Mouse (Mus musculus) liver, postnatal 0 days (tissue): Measurements from ENCODE around the gene Ap1m2. TPM values are rescaled to one million over a fixed set of nuclear protein-coding genes. Genes with fewer than 3 reads are reported as not detected.

ENCODE experiments used
- ATAC-seq: fragments of 200-750 bp; cut with Nextera tagmentation; 2 replicates; pipeline ENCODE4 v1.8.0; 2017; ENCODE audit warnings: mild to moderate bottlenecking, moderate library complexity
- DNase-seq: peaks from one replicate; pipeline ENCODE4 v3.0.0-alpha.2; 2016
- H3K27ac ChIP-seq: fragments of 300-500 bp; sonication (generic); 2 replicates; pipeline ENCODE4 v1.5.1; 2014; ENCODE audit warnings: antibody characterized with exemption, moderate library complexity, mild to moderate bottlenecking, low read depth
- H3K27me3 ChIP-seq: fragments of 300-500 bp; sonication (generic); 2 replicates; pipeline ENCODE4 v1.6.1; 2014; ENCODE audit warnings: low read length, control low read depth, mixed read lengths; ENCODE audit not compliant: insufficient read depth
- H3K36me3 ChIP-seq: fragments of 300-500 bp; sonication (generic); replicated peaks from 2 replicates; pipeline ENCODE4 v1.6.1; 2014; ENCODE audit warnings: mild to moderate bottlenecking, control low read depth, low read length, moderate library complexity, mixed read lengths; ENCODE audit not compliant: insufficient read depth
- H3K4me1 ChIP-seq: fragments of 300-500 bp; sonication (generic); 2 replicates; pipeline ENCODE4 v1.6.1; 2014; ENCODE audit warnings: antibody characterized with exemption, mild to moderate bottlenecking, control low read depth; ENCODE audit not compliant: insufficient read depth
- H3K4me2 ChIP-seq: fragments of 300-500 bp; sonication (generic); 2 replicates; pipeline ENCODE4 v1.6.1; 2014; ENCODE audit warnings: low read depth, mild to moderate bottlenecking, low read length, moderate library complexity, mixed read lengths
- H3K4me3 ChIP-seq: fragments of 300-500 bp; sonication (generic); 2 replicates; pipeline ENCODE4 v1.5.1; 2014; ENCODE audit warnings: low read depth, low read length
- H3K9ac ChIP-seq: fragments of 300-500 bp; sonication (generic); replicated peaks from 2 replicates; pipeline ENCODE4 v1.6.1; 2014; ENCODE audit warnings: mild to moderate bottlenecking, moderate library complexity
- H3K9me3 ChIP-seq: fragments of 300-500 bp; sonication (generic); 2 replicates; pipeline ENCODE4 v1.6.1; 2016; ENCODE audit warnings: mild to moderate bottlenecking, control low read depth, low read length, mixed read lengths
- CTCF ChIP-seq: sonication (generic); IDR thresholded peaks from 2 replicates; pipeline ENCODE4 v1.5.1; 2016; ENCODE audit warnings: antibody characterized with exemption, low read depth
- EP300 ChIP-seq: IDR thresholded peaks from 2 replicates; pipeline ENCODE4 v1.6.1; 2016; ENCODE audit warnings: antibody characterized with exemption, low read depth, mild to moderate bottlenecking
- WGBS: fragments of 180-500 bp; shearing (Covaris S2); extraction: QIAGEN DNeasy Blood & Tissue Kit; methylation state at CpG from one replicate; pipeline ENCODE4 v1.1.7; 2014; ENCODE audit not compliant: insufficient replicate concordance; 5-methylcytosine and 5-hydroxymethylcytosine counted together
- polyA plus RNA-seq: library from polyadenylated mRNA; unstranded; fragments of >200 nt; fragmentation: Nextera tagmentation; extraction: Ambion mirVana; gene quantifications from 2 replicates; pipeline ENCODE4 v1.2.1, GENCODE M21; 2015

Ap1m2 gene
- polyA plus RNA-seq, 1 experiment from 2014 or later: 0.54 TPM

DNA sequence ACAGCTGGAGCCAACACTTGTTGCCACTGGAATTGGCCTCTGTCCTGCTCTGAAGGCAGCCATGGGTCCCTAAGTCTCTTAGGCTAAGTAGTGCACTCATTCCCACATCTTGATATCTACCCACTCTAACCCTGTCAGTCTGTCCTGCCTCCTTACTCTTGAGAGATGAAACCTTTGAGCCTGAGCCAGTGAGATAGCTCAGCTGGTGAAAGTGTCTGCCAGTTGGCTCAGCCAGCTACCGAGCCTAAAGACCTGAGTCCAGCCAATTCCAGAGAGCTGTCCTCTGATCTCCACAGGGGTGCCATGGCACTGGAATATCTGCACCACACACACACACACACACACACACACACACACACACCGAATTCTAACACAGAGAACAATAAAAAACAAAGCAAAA lies 61.6 kb downstream of the Ap1m2 start:
- 48% methylated on average over 2 of the region's 2 CpGs for WGBS
- peaks cover 49% of the 10 kb centered on the region for H3K27me3 ChIP-seq
- ATAC-seq: no peak

DNA sequence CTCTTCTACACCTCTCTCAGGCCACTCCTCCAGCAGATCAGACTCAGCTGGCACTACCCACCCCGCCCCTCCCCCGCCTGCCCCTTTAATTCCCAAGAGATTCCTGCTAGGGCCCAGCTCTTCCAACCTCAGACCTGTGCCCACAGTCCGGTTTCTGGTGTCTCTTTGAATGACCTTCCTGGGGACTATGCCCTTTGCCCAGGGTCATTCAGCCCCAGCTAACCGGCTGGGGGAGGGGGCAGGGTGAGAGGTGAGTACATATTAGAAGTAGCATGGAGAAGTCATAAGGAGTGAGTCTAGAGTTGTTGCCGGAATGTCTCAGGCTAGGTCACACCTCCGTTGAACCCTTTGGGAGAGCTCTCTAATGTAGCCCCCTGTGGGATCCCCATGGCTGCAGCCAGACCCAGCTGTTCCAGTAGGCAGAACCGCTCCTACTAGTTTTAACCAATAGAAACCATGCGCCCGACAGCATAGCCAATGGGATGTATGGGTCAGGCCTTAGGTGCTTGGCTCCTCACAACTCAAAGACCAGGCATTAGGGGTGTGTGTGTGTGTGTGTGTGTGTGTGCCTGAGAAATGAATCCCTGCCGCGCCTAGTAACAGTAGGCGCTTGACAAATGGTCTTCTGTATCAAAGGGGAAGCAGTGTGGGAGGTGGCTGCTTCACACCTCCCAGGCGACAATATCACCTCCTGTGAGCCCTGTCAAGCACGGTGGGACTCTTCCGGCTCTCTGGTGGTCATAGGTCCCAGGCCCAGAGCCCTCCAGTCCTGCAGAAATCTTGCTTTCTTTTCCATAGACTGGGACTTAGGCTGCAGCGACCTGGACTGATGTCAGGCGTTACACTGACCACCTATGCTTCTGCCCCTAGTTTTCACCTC lies 62.3 kb downstream of the Ap1m2 start:
- H3K4me2 ChIP-seq: no peak overlapping the region
- peak; percentile 80 for ATAC-seq
- 0 out of 2 replicates have a peak overlapping the region, but pooled peaks have one; percentile 11 for H3K27ac ChIP-seq
- 22% methylated on average over 17 of the region's 17 CpGs for WGBS
- H3K9ac ChIP-seq: no peak overlapping the region
- DNase-seq: peak; percentile 54
- no peaks in the 10 kb centered on the region for H3K36me3 ChIP-seq
- H3K4me1 ChIP-seq: peaks cover 18% of the 10 kb centered on the region
- H3K9me3 ChIP-seq: no peaks in the 10 kb centered on the region
- no peak overlapping the region for H3K4me3 ChIP-seq
- no peak for TF ChIP-seq EP300
- TF ChIP-seq CTCF: no peak
- H3K27me3 ChIP-seq: peaks cover 55% of the 10 kb centered on the region

More for the DNA sequence above, 61.6 kb downstream of the Ap1m2 start:
- Histone ChIP-seq H3K4me1 (peaks cover 15% of the 10 kb centered on the region), H3K4me3 (no peak overlapping the region), H3K27ac (no peak overlapping the region), H3K9me3 (no peaks in the 10 kb centered on the region), H3K4me2 (no peak overlapping the region), H3K9ac (no peak overlapping the region), H3K36me3 (no peaks in the 10 kb centered on the region)
- DNase-seq: no peak
- TF ChIP-seq EP300 (no peak), CTCF (no peak)

DNA sequence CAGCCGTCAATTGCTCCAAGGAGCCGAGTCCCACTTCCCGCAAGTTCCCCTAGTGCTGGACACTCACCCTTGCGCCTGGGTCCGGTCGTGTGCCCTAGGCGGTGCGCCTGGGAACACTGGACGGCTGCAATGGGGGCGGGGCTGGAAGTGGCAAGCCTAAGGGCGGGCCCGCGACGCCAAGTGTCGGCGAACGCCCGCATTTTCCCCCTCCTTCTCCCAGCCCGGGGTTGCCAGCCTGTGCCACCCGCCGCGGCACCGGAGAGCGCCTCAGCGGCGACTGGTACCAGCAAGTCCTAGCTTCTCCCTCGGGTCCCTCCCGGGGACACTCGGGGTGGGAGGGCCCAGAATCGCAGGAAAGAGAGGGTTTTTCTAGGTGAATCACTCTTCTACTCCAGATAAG lies 63.8 kb downstream of the Ap1m2 start, which contains the start of gene S1pr5:
Gene S1pr5, minus strand, starts transcription at position 118 of the 400 bp plus-strand sequence.
- 2% methylated on average over 30 of the region's 30 CpGs for WGBS
- ATAC-seq (0 out of 2 replicates have a peak, but pooled peaks have one; percentile 24), DNase-seq (peak; percentile 65)
- no peaks in the 10 kb centered on the region for H3K36me3 ChIP-seq
- H3K4me3 ChIP-seq: peak within 1 kb of the TSS; percentile 28
- H3K4me1 ChIP-seq: peaks cover 26% of the 10 kb centered on the region
- peak within 1 kb of the TSS; percentile 62 for H3K4me2 ChIP-seq
- H3K27ac ChIP-seq: no peak within 1 kb of the TSS
- no peaks in the 10 kb centered on the region for H3K9me3 ChIP-seq
- H3K9ac ChIP-seq: peak within 1 kb of the TSS; percentile 38; the same call in 1 of the 2 replicates
- TF ChIP-seq CTCF: no peak
- TF ChIP-seq EP300: no peak
- peaks cover 71% of the 10 kb centered on the region for H3K27me3 ChIP-seq

DNA sequence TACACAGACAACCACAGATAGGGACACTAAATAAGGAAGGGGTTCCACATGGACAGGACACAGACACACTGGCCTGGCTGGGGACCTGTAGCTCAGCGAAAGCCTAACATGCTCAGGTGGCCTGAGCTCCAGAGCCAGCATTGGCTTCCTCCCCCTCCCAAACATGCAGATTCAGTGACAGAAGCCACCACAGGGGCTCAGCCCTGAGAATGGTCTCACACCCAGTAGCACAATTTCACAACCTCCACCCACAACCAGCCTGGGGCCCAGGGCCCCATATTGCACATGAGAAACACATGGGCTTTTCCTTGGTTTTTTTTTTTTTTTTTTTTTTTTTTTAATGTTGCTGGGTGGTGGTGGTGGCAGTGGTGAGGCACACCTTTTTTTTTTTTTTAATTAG lies 65.8 kb downstream of the Ap1m2 start:
- no peak for ATAC-seq
- no peak for DNase-seq
- no peak overlapping the region for H3K9ac ChIP-seq
- peaks cover 26% of the 10 kb centered on the region for H3K4me1 ChIP-seq
- no peak overlapping the region for H3K27ac ChIP-seq
- 77% methylated on average over 1 of the region's 1 CpGs for WGBS
- H3K36me3 ChIP-seq: no peaks in the 10 kb centered on the region
- no peaks in the 10 kb centered on the region for H3K9me3 ChIP-seq
- TF ChIP-seq CTCF: no peak
- no peak for TF ChIP-seq EP300
- H3K4me2 ChIP-seq: peak overlapping the region; percentile 5; the same call in 1 of the 2 replicates
- H3K27me3 ChIP-seq: peaks cover 76% of the 10 kb centered on the region
- no peak overlapping the region for H3K4me3 ChIP-seq

DNA sequence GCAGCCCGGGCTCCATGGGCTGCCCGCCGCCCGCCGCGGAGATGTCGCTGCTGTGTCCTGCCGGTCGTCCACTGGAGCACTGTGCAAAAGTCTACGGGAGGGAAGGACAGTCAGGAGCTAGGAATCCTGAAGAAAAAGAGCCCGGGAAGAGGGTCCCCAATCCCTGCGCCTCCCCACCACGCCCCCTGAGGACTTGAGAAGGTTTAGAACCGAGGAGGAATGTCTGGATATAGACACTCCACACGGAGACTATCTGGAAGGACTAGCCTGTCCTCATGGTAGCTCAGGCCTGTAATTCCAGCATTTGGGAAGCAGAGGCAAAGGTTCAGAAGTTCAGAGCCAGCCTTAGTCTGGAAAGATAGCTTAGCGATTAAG lies 67.0 kb downstream of the Ap1m2 start:
- ATAC-seq: no peak
- Histone ChIP-seq H3K27me3 (peaks cover 68% of the 10 kb centered on the region), H3K4me3 (peak overlapping the region; percentile 53)

DNA sequence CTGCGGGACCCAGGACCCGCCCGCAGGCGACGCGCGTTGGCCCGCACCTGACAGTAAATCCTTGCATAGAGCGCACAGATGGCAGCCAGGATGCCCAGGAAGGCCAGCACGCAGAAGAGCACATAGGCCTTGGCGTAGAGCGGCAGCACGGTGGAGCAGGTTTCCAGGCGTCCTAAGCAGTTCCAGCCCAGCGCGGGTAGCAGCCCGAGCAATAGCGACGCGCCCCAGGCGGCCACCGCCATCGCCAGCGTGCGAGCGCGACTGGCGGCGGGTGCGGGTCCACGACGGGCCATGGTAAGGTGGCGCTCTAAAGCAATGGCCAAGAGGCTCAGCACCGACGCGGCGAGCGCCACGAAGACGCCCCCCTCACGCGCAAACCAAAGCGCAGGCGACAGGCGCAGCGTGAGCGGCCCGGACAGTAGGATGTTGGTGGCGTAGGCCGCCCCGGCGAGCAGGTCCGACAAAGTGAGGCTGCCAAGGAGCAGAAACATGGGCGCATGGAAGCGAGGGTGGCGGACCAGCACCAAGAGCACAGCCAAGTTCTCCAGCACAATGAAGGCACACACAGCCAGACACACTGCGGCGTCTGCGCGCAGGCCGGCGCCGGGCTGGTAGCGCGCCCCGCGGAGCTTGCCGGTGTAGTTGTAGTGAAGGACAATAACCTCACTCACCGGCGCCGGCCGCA lies 67.6 kb downstream of the Ap1m2 start:
- 1% methylated on average over 71 of the region's 72 CpGs for WGBS
- Histone ChIP-seq H3K27ac (no peak overlapping the region), H3K4me1 (peaks cover 28% of the 10 kb centered on the region), H3K27me3 (peaks cover 63% of the 10 kb centered on the region), H3K4me2 (peak overlapping the region; percentile 76), H3K9me3 (no peaks in the 10 kb centered on the region), H3K36me3 (no peaks in the 10 kb centered on the region), H3K4me3 (peak overlapping the region; percentile 53), H3K9ac (no peak overlapping the region; the same call in 1 of the 2 replicates)
- ATAC-seq: no peak
- DNase-seq: no peak
- TF ChIP-seq CTCF: no peak
- no peak for TF ChIP-seq EP300

More for the DNA sequence above, 67.0 kb downstream of the Ap1m2 start:
- H3K36me3 ChIP-seq: no peaks in the 10 kb centered on the region
- H3K9ac ChIP-seq: no peak overlapping the region
- no peaks in the 10 kb centered on the region for H3K9me3 ChIP-seq
- H3K4me2 ChIP-seq: peak overlapping the region; percentile 76
- no peak for DNase-seq
- peaks cover 26% of the 10 kb centered on the region for H3K4me1 ChIP-seq
- 5% methylated on average over 16 of the region's 16 CpGs for WGBS
- no peak overlapping the region for H3K27ac ChIP-seq
- TF ChIP-seq EP300 (no peak), CTCF (no peak)

Other genes with a start within 250 kb of the Ap1m2 start
- gene Zglp1, start 245.2 kb downstream of the Ap1m2 start, polyA plus RNA-seq: 0.51 TPM in 1 of 2 replicates, not detected in the other
- gene Gm49373, start 239.2 kb downstream of the Ap1m2 start, polyA plus RNA-seq: 0.06 and 0.11 TPM in 2 replicates
- 26.7 and 29.9 TPM in 2 replicates for gene Fdx1l, start 238.7 kb downstream of the Ap1m2 start, polyA plus RNA-seq
- gene Gm38431, start 220.3 kb downstream of the Ap1m2 start, polyA plus RNA-seq: 0.40 and 0.61 TPM in 2 replicates
- gene Raver1, start 220.3 kb downstream of the Ap1m2 start, polyA plus RNA-seq: 8.3 and 9.5 TPM in 2 replicates
- 4.5 and 5.4 TPM in 2 replicates for gene Tyk2, start 181.1 kb downstream of the Ap1m2 start, polyA plus RNA-seq
- gene Cdc37, start 162.4 kb downstream of the Ap1m2 start, polyA plus RNA-seq: 81.1 and 84.1 TPM in 2 replicates
- gene Pde4a, start 146.6 kb downstream of the Ap1m2 start, polyA plus RNA-seq: 1.4 and 1.5 TPM in 2 replicates
- gene Keap1, start 73.0 kb downstream of the Ap1m2 start, polyA plus RNA-seq: 22.9 and 26.5 TPM in 2 replicates
- gene S1pr5, start 63.9 kb downstream of the Ap1m2 start, polyA plus RNA-seq: 0.08 and 0.17 TPM in 2 replicates
- gene Atg4d, start 47.0 kb downstream of the Ap1m2 start, polyA plus RNA-seq: 49.3 and 51.2 TPM in 2 replicates
- gene Kri1, start 24.4 kb downstream of the Ap1m2 start, polyA plus RNA-seq: 4.7 and 5.3 TPM in 2 replicates
- gene Cdkn2d, start 20.9 kb downstream of the Ap1m2 start, polyA plus RNA-seq: 74.3 and 76.6 TPM in 2 replicates
- 12.8 and 14.4 TPM in 2 replicates for gene Slc44a2, start 8.4 kb upstream of the Ap1m2 start, polyA plus RNA-seq
- 19.1 and 23.5 TPM in 2 replicates for gene Ilf3, start 55.5 kb upstream of the Ap1m2 start, polyA plus RNA-seq
- 11.3 and 13.7 TPM in 2 replicates for gene Qtrt1, start 99.5 kb upstream of the Ap1m2 start, polyA plus RNA-seq
- 29.5 and 35.2 TPM in 2 replicates for gene Dnm2, start 112.6 kb upstream of the Ap1m2 start, polyA plus RNA-seq
- 34.6 and 38.0 TPM in 2 replicates for gene Tmed1, start 197.9 kb upstream of the Ap1m2 start, polyA plus RNA-seq
- 13.6 and 14.2 TPM in 2 replicates for gene AB124611, start 213.8 kb upstream of the Ap1m2 start, polyA plus RNA-seq
- gene Carm1, start 234.6 kb upstream of the Ap1m2 start, polyA plus RNA-seq: 8.6 TPM in 2 replicates